18 mouse cellular contexts compared by ENCODE assay signal in genomic region chr14:32091124-32091523, GRCm38 (mm10). TPM values are rescaled to one million over a fixed set of nuclear protein-coding genes. Genes with fewer than 3 reads are reported as not detected.
DNase-seq lines count a peak whose midpoint lies in the region; ATAC-seq lines count a peak whose summit lies in the region.
"Had no signal": no experiment of that assay in that cellular context is flagged by ENCODE, and none has a peak within 500 bp of the region (broad histone marks: within the 10 kb centered on the region; RNA-seq: fewer than 3 reads in every experiment).

No protein-coding gene starts in this region.

- peak; percentile 24 for DNase-seq in hindbrain, embryonic 11.5 days (ENCODE audit: low spot score)
- DNase-seq in embryo, embryonic 10.5 days (ENCODE audit: low spot score): peak; percentile 66
- peak; percentile 30 to 31 for DNase-seq in heart, postnatal 36 days
- DNase-seq in adipocyte (ENCODE audit: low spot score): no peak
- DNase-seq: adrenal gland, postnatal 14 days; cerebellum, adult 9-10 months; gastrocnemius, adult 2 months; liver, embryonic 13.5 days had no signal

- 0 out of 2 replicates have a peak, but pooled peaks cover 3% of the 10 kb centered on the region for H3K36me3 ChIP-seq in hindbrain, embryonic 11.5 days (ENCODE audit: control insufficient read depth, insufficient read depth, low read length)
- H3K36me3 ChIP-seq in hindbrain, embryonic 16.5 days (ENCODE audit: control insufficient read depth, insufficient read depth, low read length): peaks cover 11% of the 10 kb centered on the region
- peaks cover 4% of the 10 kb centered on the region for H3K36me3 ChIP-seq in embryonic facial prominence, embryonic 12.5 days

- no peak for ATAC-seq in hindbrain, embryonic 11.5 days (ENCODE audit: low FRiP score)
- no peak for ATAC-seq in hindbrain, embryonic 16.5 days
- no peak for ATAC-seq in embryonic facial prominence, embryonic 12.5 days (ENCODE audit: insufficient number of reproducible peaks, insufficient read depth, low FRiP score, low TSS enrichment)
- no peak for ATAC-seq in granulocyte monocyte progenitor cell, adult 5-6 weeks (replicated peaks; ENCODE audit: poor library complexity, severe bottlenecking)
- ATAC-seq: forebrain, embryonic 15.5 days had no signal

- no peaks in the 10 kb centered on the region for H3K27me3 ChIP-seq in hindbrain, embryonic 11.5 days (ENCODE audit: control insufficient read depth, insufficient read depth, low read length)
- no peaks in the 10 kb centered on the region for H3K27me3 ChIP-seq in hindbrain, embryonic 16.5 days (replicated peaks; ENCODE audit: control insufficient read depth, insufficient read depth, low read length)
- no peaks in the 10 kb centered on the region for H3K27me3 ChIP-seq in embryonic facial prominence, embryonic 12.5 days
- H3K27me3 ChIP-seq: embryonic facial prominence, embryonic 15.5 days; forebrain, embryonic 15.5 days; hindbrain, embryonic 15.5 days; liver, embryonic 13.5 days had no signal

- H3K4me2 ChIP-seq in hindbrain, embryonic 11.5 days (replicated peaks; ENCODE audit: low read depth, low read length): no peak overlapping the region
- no peak overlapping the region for H3K4me2 ChIP-seq in hindbrain, embryonic 16.5 days (ENCODE audit: low read length)
- 0 out of 2 replicates have a peak overlapping the region, but pooled peaks have one; percentile 3 for H3K4me2 ChIP-seq in embryonic facial prominence, embryonic 12.5 days (replicated peaks)
- H3K4me2 ChIP-seq: embryonic facial prominence, embryonic 15.5 days; forebrain, embryonic 15.5 days; hindbrain, embryonic 15.5 days; liver, embryonic 13.5 days; midbrain, embryonic 11.5 days had no signal

- WGBS in hindbrain, embryonic 11.5 days: 64% methylated on average over 4 of the region's 4 CpGs
- 82% methylated on average over 4 of the region's 4 CpGs for WGBS in hindbrain, embryonic 16.5 days
- WGBS in embryonic facial prominence, embryonic 12.5 days: 26% methylated on average over 4 of the region's 4 CpGs

- H3K9ac ChIP-seq in hindbrain, embryonic 11.5 days (ENCODE audit: low read depth, low read length): no peak overlapping the region
- H3K9ac ChIP-seq in hindbrain, embryonic 16.5 days (ENCODE audit: low read depth, low read length): no peak overlapping the region
- H3K9ac ChIP-seq in embryonic facial prominence, embryonic 12.5 days: no peak overlapping the region
- H3K9ac ChIP-seq: embryonic facial prominence, embryonic 15.5 days; forebrain, embryonic 15.5 days; hindbrain, embryonic 15.5 days; liver, embryonic 13.5 days had no signal

- H3K9me3 ChIP-seq in hindbrain, embryonic 11.5 days (ENCODE audit: control insufficient read depth, low read length): no peaks in the 10 kb centered on the region
- H3K9me3 ChIP-seq in hindbrain, embryonic 16.5 days (ENCODE audit: control insufficient read depth, low read length): no peaks in the 10 kb centered on the region
- no peaks in the 10 kb centered on the region for H3K9me3 ChIP-seq in embryonic facial prominence, embryonic 12.5 days
- H3K9me3 ChIP-seq: embryonic facial prominence, embryonic 15.5 days; forebrain, embryonic 15.5 days; G1E; hindbrain, embryonic 15.5 days; liver, embryonic 13.5 days had no signal

- intact Hi-C loops in heart, postnatal 36 days (cut with DNase I): no loop called here

- no peak overlapping the region for H3K4me3 ChIP-seq in hindbrain, embryonic 11.5 days (ENCODE audit: low read depth, low read length)
- no peak overlapping the region for H3K4me3 ChIP-seq in hindbrain, embryonic 16.5 days (ENCODE audit: low read length)
- H3K4me3 ChIP-seq in embryonic facial prominence, embryonic 12.5 days: no peak overlapping the region
- H3K4me3 ChIP-seq: embryonic facial prominence, embryonic 15.5 days; forebrain, embryonic 15.5 days; gastrocnemius, adult 2 months; hindbrain, embryonic 15.5 days; liver, embryonic 13.5 days had no signal

- H3K4me1 ChIP-seq in hindbrain, embryonic 11.5 days (replicated peaks; ENCODE audit: control insufficient read depth, insufficient read depth, low read length): peaks cover 3% of the 10 kb centered on the region; the same call in 1 of the 2 replicates
- H3K4me1 ChIP-seq in hindbrain, embryonic 16.5 days (ENCODE audit: control insufficient read depth, insufficient read depth, low read depth, low read length): peaks cover 12% of the 10 kb centered on the region
- peaks cover 17% of the 10 kb centered on the region for H3K4me1 ChIP-seq in embryonic facial prominence, embryonic 12.5 days

- H3K27ac ChIP-seq in hindbrain, embryonic 11.5 days (ENCODE audit: low read depth, low read length): no peak overlapping the region
- H3K27ac ChIP-seq in hindbrain, embryonic 16.5 days (ENCODE audit: low read depth, low read length): no peak overlapping the region
- H3K27ac ChIP-seq in embryonic facial prominence, embryonic 12.5 days: no peak overlapping the region
- H3K27ac ChIP-seq: embryonic facial prominence, embryonic 15.5 days; forebrain, embryonic 15.5 days; gastrocnemius, adult 2 months; hindbrain, embryonic 15.5 days; liver, embryonic 13.5 days had no signal

RNA-seq across cellular contexts. Expression of gene Dph3, which starts 5.6 kb away (rescaled TPM):
- polyA plus RNA-seq in hindbrain, embryonic 11.5 days (2014; fragmentation: Nextera tagmentation; extraction: Ambion mirVana): 83.3 and 84.3 TPM in 2 replicates
- polyA plus RNA-seq in hindbrain, embryonic 16.5 days (2015; fragmentation: Nextera tagmentation; extraction: Ambion mirVana): 68.9 and 72.9 TPM in 2 replicates
- 76.0 and 77.9 TPM in 2 replicates for polyA plus RNA-seq in embryonic facial prominence, embryonic 12.5 days (2016; fragmentation: Nextera tagmentation; extraction: Ambion mirVana)
- 10 to 100 TPM; 83.9 to 94.1 TPM for total RNA-seq in heart, postnatal 36 days (2021)
- 80.2 and 102 TPM in 2 replicates for total RNA-seq in granulocyte monocyte progenitor cell, adult 5-6 weeks (2014; fragmentation: Nextera tagmentation)
- total RNA-seq in granulocyte monocyte progenitor cell, adult 5-6 weeks (2017): 64.0 and 91.6 TPM in 2 replicates

RNA-seq across cellular contexts. Expression of gene Oxnad1, which starts 6.0 kb away (rescaled TPM):
- 12.6 and 17.9 TPM in 2 replicates for polyA plus RNA-seq in hindbrain, embryonic 11.5 days (2014; fragmentation: Nextera tagmentation; extraction: Ambion mirVana)
- 21.7 and 29.0 TPM in 2 replicates for polyA plus RNA-seq in hindbrain, embryonic 16.5 days (2015; fragmentation: Nextera tagmentation; extraction: Ambion mirVana)
- polyA plus RNA-seq in embryonic facial prominence, embryonic 12.5 days (2016; fragmentation: Nextera tagmentation; extraction: Ambion mirVana): 13.9 and 16.0 TPM in 2 replicates
- 10 to 100 TPM; 46.7 to 57.4 TPM for total RNA-seq in heart, postnatal 36 days (2021)
- 17.0 and 18.5 TPM in 2 replicates for total RNA-seq in granulocyte monocyte progenitor cell, adult 5-6 weeks (2014; fragmentation: Nextera tagmentation)
- 25.4 and 33.8 TPM in 2 replicates for total RNA-seq in granulocyte monocyte progenitor cell, adult 5-6 weeks (2017)

RNA-seq across cellular contexts. Expression of gene Msmb, which starts 50.7 kb away (rescaled TPM):
- not detected in 2 replicates for polyA plus RNA-seq in hindbrain, embryonic 11.5 days (2014; fragmentation: Nextera tagmentation; extraction: Ambion mirVana)
- not detected in 2 replicates for polyA plus RNA-seq in hindbrain, embryonic 16.5 days (2015; fragmentation: Nextera tagmentation; extraction: Ambion mirVana)
- polyA plus RNA-seq in embryonic facial prominence, embryonic 12.5 days (2016; fragmentation: Nextera tagmentation; extraction: Ambion mirVana): not detected in 2 replicates
- not detected for total RNA-seq in heart, postnatal 36 days (2021)
- total RNA-seq in granulocyte monocyte progenitor cell, adult 5-6 weeks (2014; fragmentation: Nextera tagmentation): not detected in 2 replicates
- total RNA-seq in granulocyte monocyte progenitor cell, adult 5-6 weeks (2017): not detected in 2 replicates
- total RNA-seq: adrenal gland, postnatal 14 days; gastrocnemius, adult 2 months; layer of hippocampus, adult 18-20 months; left cerebral cortex, postnatal 10 days had no signal
- polyA plus RNA-seq: embryonic facial prominence, embryonic 15.5 days; forebrain, embryonic 15.5 days; G1E; hindbrain, embryonic 15.5 days; midbrain, embryonic 11.5 days had no signal
